Mouse (Mus musculus): ENCODE results near the gene 3110082I17Rik.

DNA sequence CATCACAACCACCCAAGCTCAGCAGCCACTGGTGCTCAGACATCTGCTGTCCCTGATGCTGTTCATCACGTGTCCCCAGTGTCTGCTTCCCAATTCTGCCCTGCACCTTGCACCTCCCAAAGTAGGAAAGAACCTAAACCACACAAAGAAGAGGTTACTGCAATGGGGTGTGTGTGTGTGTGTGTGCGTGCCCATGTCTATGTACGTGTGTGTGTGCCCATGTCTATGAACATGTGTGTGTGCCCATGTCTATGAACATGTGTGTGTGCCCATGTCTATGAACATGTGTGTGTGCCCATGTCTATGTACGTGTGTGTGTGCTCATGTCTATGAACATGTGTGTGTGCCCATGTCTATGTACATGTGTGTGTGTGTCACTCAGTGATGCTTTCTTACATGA lies 64.8 kb downstream of the 3110082I17Rik start:
- TF ChIP-seq CTCF (IDR thresholded peaks at IDR 0.05; ENCODE audit: low read depth, low read length), result no peak
- TF ChIP-seq POLR2A (IDR thresholded peaks at IDR 0.05; ENCODE audit: borderline replicate concordance, low read depth, low read length), result no peak
